Mouse (Mus musculus): ENCODE data around the gene Kcnk4. TPM values are rescaled to one million over a fixed set of nuclear protein-coding genes. Genes with fewer than 3 reads are reported as not detected.

The Kcnk4 gene
- polyA plus RNA-seq, 1 experiment from 2014 or later = 0.42 TPM

DNA sequence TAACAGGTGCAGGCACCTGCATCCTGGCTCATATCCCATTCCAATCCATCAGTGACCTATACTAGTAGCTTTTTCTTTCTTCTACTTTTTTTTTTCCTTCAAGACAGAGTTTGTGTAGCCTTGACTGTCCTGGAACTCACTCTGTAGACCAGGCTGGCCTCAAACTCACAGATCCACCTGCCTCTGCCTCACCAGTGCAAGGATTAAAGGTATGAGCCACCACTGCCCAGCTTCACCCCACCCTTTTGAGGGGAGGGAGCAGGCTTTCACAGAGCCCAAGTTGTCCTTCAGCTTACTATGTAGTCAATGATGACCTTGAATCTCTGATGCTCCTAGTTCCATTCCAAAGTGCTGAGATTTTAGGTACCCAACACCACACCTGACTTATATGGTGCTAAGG, 14.9 kb downstream of the Kcnk4 start:
- H3K4me3 ChIP-seq (ENCODE audit: low read length) = no peak overlapping the region
- H3K27me3 ChIP-seq (ENCODE audit: insufficient read depth, low read length) = peaks cover 10% of the 10 kb centered on the region
- no peak overlapping the region for H3K4me2 ChIP-seq (replicated peaks; ENCODE audit: low read depth, low read length)
- peaks cover 15% of the 10 kb centered on the region for H3K4me1 ChIP-seq (ENCODE audit: insufficient read depth, low read length)
- no peaks in the 10 kb centered on the region for H3K36me3 ChIP-seq (ENCODE audit: insufficient read depth, low read length)
- H3K27ac ChIP-seq (ENCODE audit: low read length) = peak overlapping the region; percentile 90; the same call in 1 of the 2 replicates
- H3K9ac ChIP-seq (replicated peaks; ENCODE audit: low read length) = 0 out of 2 replicates have a peak overlapping the region, but pooled peaks have one; percentile 85
- no peaks in the 10 kb centered on the region for H3K9me3 ChIP-seq (ENCODE audit: low read length)
- no peak for ATAC-seq (ENCODE audit: low FRiP score, low TSS enrichment)

DNA sequence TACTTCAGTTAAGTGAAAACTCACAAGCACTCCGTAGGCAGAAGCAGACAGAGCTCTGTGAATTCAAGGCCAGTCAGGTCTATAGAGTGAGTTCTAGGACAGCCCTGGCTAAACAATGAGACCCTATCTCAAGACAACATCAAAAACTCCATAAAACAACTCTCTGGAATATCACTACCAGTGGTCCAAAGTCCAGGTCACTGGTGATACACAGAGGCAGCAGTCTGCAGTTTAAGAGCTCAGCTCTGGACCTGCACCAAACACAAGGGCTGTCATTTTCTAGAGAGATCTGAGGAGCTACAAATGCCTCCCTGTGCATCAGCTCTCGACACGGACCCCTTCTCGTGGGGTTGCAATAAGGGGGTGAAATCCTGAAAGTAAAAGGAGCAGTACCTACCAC, 16.0 kb downstream of the Kcnk4 start:
- Histone ChIP-seq H3K36me3 (ENCODE audit: insufficient read depth, low read length) (peaks cover 8% of the 10 kb centered on the region; the same call in 1 of the 2 replicates), H3K9me3 (ENCODE audit: low read length) (no peaks in the 10 kb centered on the region), H3K27me3 (ENCODE audit: insufficient read depth, low read length) (peaks cover 3% of the 10 kb centered on the region), H3K9ac (replicated peaks; ENCODE audit: low read length) (no peak overlapping the region), H3K4me1 (ENCODE audit: insufficient read depth, low read length) (peaks cover 15% of the 10 kb centered on the region), H3K4me2 (replicated peaks; ENCODE audit: low read depth, low read length) (no peak overlapping the region), H3K27ac (ENCODE audit: low read length) (no peak overlapping the region), H3K4me3 (ENCODE audit: low read length) (no peak overlapping the region)
- WGBS = 92% methylated on average over 4 of the region's 4 CpGs
- ATAC-seq (ENCODE audit: low FRiP score, low TSS enrichment) = no peak

DNA sequence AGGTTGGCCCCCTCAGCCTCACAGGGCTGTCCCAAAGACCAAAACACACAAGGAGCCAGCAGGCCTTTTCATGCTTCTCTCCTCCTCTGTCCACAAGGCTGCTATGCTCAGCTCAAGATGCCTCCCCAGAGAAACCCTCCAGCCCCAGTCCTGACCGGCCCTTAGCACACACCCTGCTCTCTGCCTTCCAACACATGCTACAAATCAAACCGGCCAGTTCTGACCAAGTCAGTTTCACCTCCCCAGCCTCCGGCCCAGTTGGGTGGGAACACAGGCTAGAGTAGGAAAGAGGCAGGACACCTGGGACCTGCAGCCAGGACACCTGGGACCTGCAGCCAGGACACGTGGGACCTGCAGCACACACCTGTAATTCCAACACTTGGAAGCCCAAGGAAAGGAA, 17.8 kb downstream of the Kcnk4 start:
- peak overlapping the region; percentile 13; the same call in 1 of the 2 replicates for H3K9ac ChIP-seq (replicated peaks; ENCODE audit: low read length)
- 64% methylated on average over 4 of the region's 4 CpGs for WGBS

DNA sequence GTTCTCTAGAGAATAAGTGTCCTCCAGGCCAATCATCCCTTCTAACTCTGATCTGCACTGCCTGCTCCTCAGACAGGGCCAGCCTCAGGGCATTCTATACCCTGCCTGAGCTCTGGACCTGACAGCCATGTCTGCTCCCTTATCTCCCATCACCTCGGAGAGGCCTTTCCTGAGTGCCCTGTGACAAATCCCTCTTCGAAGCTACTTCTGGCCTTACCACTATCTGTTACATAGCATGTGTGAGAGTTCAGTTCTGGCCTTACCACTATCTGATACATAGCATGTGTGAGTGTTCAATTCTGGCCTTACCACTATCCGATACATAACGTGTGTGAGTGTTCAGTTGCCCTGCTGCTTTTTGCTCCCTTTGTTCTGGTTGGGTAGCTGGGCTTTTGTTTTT, 19.0 kb downstream of the Kcnk4 start:
- 88% methylated on average over 4 of the region's 4 CpGs for WGBS
- ATAC-seq (ENCODE audit: low FRiP score, low TSS enrichment) = no peak
- Histone ChIP-seq H3K27ac (ENCODE audit: low read length) (no peak overlapping the region), H3K9ac (replicated peaks; ENCODE audit: low read length) (no peak overlapping the region), H3K4me3 (ENCODE audit: low read length) (no peak overlapping the region), H3K4me2 (replicated peaks; ENCODE audit: low read depth, low read length) (no peak overlapping the region), H3K36me3 (ENCODE audit: insufficient read depth, low read length) (peaks cover 26% of the 10 kb centered on the region), H3K9me3 (ENCODE audit: low read length) (no peaks in the 10 kb centered on the region), H3K4me1 (ENCODE audit: insufficient read depth, low read length) (peaks cover 19% of the 10 kb centered on the region), H3K27me3 (ENCODE audit: insufficient read depth, low read length) (no peaks in the 10 kb centered on the region)

More for the DNA sequence above, 17.8 kb downstream of the Kcnk4 start:
- ATAC-seq (ENCODE audit: low FRiP score, low TSS enrichment) = no peak
- Histone ChIP-seq H3K27me3 (ENCODE audit: insufficient read depth, low read length) (no peaks in the 10 kb centered on the region), H3K4me1 (ENCODE audit: insufficient read depth, low read length) (peaks cover 18% of the 10 kb centered on the region), H3K9me3 (ENCODE audit: low read length) (no peaks in the 10 kb centered on the region), H3K4me3 (ENCODE audit: low read length) (no peak overlapping the region), H3K27ac (ENCODE audit: low read length) (no peak overlapping the region), H3K36me3 (ENCODE audit: insufficient read depth, low read length) (peaks cover 22% of the 10 kb centered on the region), H3K4me2 (replicated peaks; ENCODE audit: low read depth, low read length) (no peak overlapping the region)

DNA sequence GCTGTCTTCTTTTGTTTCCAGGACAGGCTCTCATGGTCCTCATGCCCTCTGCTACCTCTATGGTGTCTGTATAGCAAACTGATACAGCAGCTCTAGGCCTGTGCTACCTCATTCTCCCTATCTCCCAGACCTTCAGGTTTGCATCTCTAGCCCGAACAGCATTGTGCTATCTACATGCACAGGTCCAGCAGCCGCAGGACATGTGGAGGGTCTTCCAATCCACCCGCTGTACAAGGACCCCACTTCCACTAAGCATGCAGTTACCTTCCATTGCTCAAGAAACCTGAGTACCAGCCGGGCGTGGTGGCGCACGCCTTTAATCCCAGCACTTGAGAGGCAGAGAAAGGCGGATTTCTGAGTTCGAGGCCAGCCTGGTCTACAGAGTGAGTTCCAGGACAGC, 19.8 kb downstream of the Kcnk4 start:
- WGBS = 90% methylated on average over 9 of the region's 9 CpGs
- no peak overlapping the region for H3K4me3 ChIP-seq (ENCODE audit: low read length)

DNA sequence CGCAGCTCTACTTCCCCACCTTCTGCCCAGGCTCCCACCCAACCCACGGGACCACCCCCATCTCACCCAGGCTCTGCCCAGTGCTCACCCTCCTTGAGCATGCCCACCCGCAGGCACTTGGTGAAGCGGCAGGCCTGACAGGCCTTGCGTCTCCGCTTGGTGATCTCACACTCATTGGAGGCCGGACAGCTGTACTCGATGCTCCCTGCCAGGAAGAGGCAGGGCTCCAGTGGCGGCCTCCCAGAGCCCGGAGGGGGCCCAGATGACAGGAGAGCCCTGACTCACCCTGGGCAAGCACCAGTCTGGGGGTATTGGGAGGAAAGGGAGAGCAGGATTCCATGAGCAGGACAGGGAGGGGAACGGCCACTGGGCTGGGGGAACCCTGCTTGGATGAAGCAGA, 20.3 kb downstream of the Kcnk4 start:
- Histone ChIP-seq H3K9me3 (ENCODE audit: low read length) (no peaks in the 10 kb centered on the region), H3K9ac (replicated peaks; ENCODE audit: low read length) (no peak overlapping the region), H3K4me3 (ENCODE audit: low read length) (no peak overlapping the region), H3K27me3 (ENCODE audit: insufficient read depth, low read length) (no peaks in the 10 kb centered on the region), H3K27ac (ENCODE audit: low read length) (no peak overlapping the region), H3K36me3 (ENCODE audit: insufficient read depth, low read length) (peaks cover 26% of the 10 kb centered on the region), H3K4me1 (ENCODE audit: insufficient read depth, low read length) (peaks cover 12% of the 10 kb centered on the region), H3K4me2 (replicated peaks; ENCODE audit: low read depth, low read length) (no peak overlapping the region)
- ATAC-seq (ENCODE audit: low FRiP score, low TSS enrichment) = no peak
- WGBS = 74% methylated on average over 11 of the region's 11 CpGs

More for the DNA sequence above, 19.8 kb downstream of the Kcnk4 start:
- peaks cover 12% of the 10 kb centered on the region for H3K4me1 ChIP-seq (ENCODE audit: insufficient read depth, low read length)
- no peaks in the 10 kb centered on the region for H3K27me3 ChIP-seq (ENCODE audit: insufficient read depth, low read length)
- peaks cover 26% of the 10 kb centered on the region for H3K36me3 ChIP-seq (ENCODE audit: insufficient read depth, low read length)
- no peak overlapping the region for H3K9ac ChIP-seq (replicated peaks; ENCODE audit: low read length)
- H3K9me3 ChIP-seq (ENCODE audit: low read length) = no peaks in the 10 kb centered on the region
- H3K4me2 ChIP-seq (replicated peaks; ENCODE audit: low read depth, low read length) = no peak overlapping the region
- ATAC-seq (ENCODE audit: low FRiP score, low TSS enrichment) = no peak
- no peak overlapping the region for H3K27ac ChIP-seq (ENCODE audit: low read length)

DNA sequence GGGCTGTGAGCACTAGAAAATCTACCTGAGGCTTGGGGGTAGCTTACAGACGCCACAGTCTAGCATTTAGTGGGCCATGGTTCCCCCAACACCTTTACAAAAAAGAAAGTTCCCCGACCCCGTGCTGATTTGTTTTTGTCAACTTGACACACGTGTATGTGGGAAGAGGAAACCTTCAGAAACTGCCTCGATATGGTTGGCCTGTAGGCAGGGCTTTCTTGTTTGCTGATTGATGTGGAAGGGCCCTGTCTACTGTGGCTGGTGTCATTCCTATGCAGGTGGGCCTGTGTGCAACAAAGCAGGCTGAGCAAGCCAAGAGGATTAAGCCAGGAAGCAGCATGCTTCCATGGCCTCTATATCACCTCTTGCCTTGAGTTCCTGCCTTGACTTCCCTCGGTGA, 21.3 kb downstream of the Kcnk4 start:
- no peak overlapping the region for H3K4me2 ChIP-seq (replicated peaks; ENCODE audit: low read depth, low read length)
- WGBS = 82% methylated on average over 6 of the region's 6 CpGs
- H3K4me1 ChIP-seq (ENCODE audit: insufficient read depth, low read length) = peaks cover 21% of the 10 kb centered on the region

DNA sequence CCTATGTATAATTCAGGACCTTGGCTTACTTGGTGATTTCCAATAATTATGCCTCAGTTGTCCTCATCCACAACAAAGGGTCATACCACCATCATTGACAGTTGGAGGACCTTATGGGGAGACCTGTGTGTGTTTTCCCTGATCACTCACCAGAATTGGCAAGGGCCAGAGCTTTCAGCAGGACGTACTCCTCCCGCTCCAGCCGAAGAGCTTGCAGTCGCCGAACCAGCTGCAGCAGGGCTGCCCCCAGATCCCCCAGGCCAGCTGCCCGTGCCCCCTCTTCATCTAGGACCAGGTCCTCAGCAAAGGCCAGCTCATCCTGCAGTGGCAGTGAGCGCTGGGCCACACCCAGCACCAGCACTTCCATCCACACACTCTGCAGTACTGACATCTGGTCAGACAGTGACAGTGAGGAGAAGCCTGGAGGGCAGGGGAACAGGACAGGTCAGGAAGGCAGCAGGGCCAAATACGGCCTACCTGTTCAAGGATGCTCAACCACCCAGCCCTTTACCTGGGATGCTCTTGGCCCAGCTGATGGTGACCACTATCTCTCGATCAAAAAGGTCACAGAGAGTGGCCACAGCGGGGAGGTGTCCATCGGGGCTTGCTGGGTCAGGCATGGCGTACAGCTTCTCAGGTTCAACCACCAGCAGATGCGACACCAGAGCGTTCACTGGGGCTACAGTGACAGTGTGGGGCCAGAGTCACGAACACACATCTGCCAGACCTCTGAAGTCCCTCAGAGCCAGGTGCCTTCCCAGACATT, 21.9 kb downstream of the Kcnk4 start:
- Histone ChIP-seq H3K9ac (replicated peaks; ENCODE audit: low read length) (no peak overlapping the region), H3K27ac (ENCODE audit: low read length) (no peak overlapping the region), H3K4me2 (replicated peaks; ENCODE audit: low read depth, low read length) (no peak overlapping the region), H3K4me3 (ENCODE audit: low read length) (no peak overlapping the region), H3K4me1 (ENCODE audit: insufficient read depth, low read length) (peaks cover 28% of the 10 kb centered on the region), H3K36me3 (ENCODE audit: insufficient read depth, low read length) (peaks cover 26% of the 10 kb centered on the region), H3K27me3 (ENCODE audit: insufficient read depth, low read length) (no peaks in the 10 kb centered on the region), H3K9me3 (ENCODE audit: low read length) (no peaks in the 10 kb centered on the region)
- 87% methylated on average over 15 of the region's 15 CpGs for WGBS
- no peak for ATAC-seq (ENCODE audit: low FRiP score, low TSS enrichment)

More for the DNA sequence above, 21.3 kb downstream of the Kcnk4 start:
- ATAC-seq (ENCODE audit: low FRiP score, low TSS enrichment) = no peak
- no peak overlapping the region for H3K27ac ChIP-seq (ENCODE audit: low read length)
- no peaks in the 10 kb centered on the region for H3K27me3 ChIP-seq (ENCODE audit: insufficient read depth, low read length)
- no peak overlapping the region for H3K4me3 ChIP-seq (ENCODE audit: low read length)
- H3K9ac ChIP-seq (replicated peaks; ENCODE audit: low read length) = no peak overlapping the region
- no peaks in the 10 kb centered on the region for H3K9me3 ChIP-seq (ENCODE audit: low read length)
- peaks cover 26% of the 10 kb centered on the region for H3K36me3 ChIP-seq (ENCODE audit: insufficient read depth, low read length)

DNA sequence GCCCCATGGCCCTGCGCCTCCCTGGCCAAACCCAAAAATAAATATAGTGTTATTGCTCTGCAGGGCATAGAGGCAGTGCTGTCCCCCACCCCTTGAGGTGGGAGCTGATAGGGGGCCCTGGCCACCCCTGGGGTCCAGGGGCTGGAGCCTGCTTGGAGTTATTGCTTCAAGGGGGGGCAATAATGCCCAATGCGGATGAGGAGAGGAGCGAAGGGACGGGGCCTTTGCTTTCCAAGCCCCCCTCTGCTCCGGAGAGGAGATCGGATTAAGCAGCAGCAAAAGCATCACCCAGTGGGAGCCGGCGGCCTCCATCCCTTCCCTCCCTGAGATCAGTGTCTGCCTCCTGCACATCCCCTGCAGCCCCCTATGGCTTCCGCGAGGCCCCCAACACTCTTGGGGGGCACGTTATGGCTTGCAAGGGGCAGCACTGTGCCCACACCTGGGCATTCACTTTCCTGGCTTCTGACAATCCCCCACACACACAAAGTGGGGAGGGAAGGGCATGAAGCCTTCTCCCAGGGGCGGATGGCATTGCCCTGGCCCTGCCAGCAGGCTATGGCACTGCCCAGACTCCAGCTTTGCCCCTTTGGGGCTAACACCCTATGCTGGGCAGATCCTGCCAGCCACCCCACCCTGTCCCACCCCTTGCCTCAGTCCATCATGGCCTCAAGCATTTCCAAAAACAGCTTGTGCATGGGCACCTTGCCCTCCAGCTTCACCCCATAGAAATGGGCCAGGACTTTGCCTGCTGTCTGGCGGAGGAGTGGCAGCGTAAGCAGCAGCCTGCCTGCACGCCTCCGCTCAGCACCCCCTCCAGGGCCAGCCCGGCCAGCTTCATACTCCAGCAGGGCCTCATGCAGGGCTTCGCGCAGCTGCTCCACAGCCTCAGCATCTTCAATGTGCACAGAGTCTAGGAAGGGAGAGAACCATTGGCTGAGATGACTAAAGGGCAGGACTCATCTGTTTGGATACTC, 22.9 kb downstream of the Kcnk4 start:
- Histone ChIP-seq H3K9ac (replicated peaks; ENCODE audit: low read length) (peak overlapping the region; percentile 18), H3K4me3 (ENCODE audit: low read length) (peak overlapping the region; percentile 15; the same call in 1 of the 2 replicates), H3K9me3 (ENCODE audit: low read length) (no peaks in the 10 kb centered on the region), H3K4me1 (ENCODE audit: insufficient read depth, low read length) (peaks cover 29% of the 10 kb centered on the region), H3K4me2 (replicated peaks; ENCODE audit: low read depth, low read length) (peak overlapping the region; percentile 73), H3K36me3 (ENCODE audit: insufficient read depth, low read length) (peaks cover 32% of the 10 kb centered on the region), H3K27me3 (ENCODE audit: insufficient read depth, low read length) (no peaks in the 10 kb centered on the region), H3K27ac (ENCODE audit: low read length) (no peak overlapping the region)
- WGBS = 87% methylated on average over 19 of the region's 19 CpGs
- ATAC-seq (ENCODE audit: low FRiP score, low TSS enrichment) = no peak
